Mouse (Mus musculus): ENCODE measurements at regions not wholly inside any gene's neighbourhood (a gene's known extent, or its start where the extent isn't known, plus 50 kb on each side); places are given as distances from the start of the nearest gene placed in this dataset.

GRCm38 (mm10) chr10:112795938-112796337, 132.9 kb downstream of the Atxn7l3b start:
- no peak for TF ChIP-seq CTCF (IDR thresholded peaks at IDR 0.05)
- TF ChIP-seq EP300 (IDR thresholded peaks at IDR 0.05): no peak

Measured in lung, postnatal 0 days (tissue).